Mouse (Mus musculus) gastrocnemius, postnatal 25 days (tissue): ENCODE data around the gene Cops7a. TPM values are rescaled to one million over a fixed set of nuclear protein-coding genes. Genes with fewer than 3 reads are reported as not detected.

ENCODE experiments used
- DNase-seq: peaks from one replicate; pipeline ENCODE4 v3.0.0; 2022
- total RNA-seq, 2 experiments: library from RNA; stranded (reverse); gene quantifications; 1 replicate in 1 of 2; 2 replicates in 1 of 2; pipeline ENCODE4 v1.2.3; 2021

Cops7a gene
- total RNA-seq, 2 experiments from 2014 or later: 96.2 to 99.0 TPM

DNA sequence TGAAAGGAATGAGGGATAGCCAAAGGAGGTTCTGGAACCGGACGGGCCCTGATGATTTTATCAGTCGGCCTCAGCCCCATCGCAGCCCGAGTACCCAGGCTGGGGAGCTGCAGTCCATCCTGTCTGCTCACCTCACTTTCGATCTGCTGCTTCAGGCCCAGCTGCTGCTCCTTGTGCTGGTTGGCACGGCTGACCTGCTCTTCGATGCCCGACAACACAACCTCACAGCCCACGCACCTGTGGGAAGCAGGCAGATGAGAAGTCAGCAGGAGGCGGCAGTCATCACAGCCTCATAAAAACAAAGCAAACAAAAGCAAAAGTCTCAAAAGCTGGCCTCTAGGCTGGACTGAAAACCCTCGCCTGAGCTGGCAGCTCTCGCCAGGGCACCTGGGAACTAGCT, 5.4 kb downstream of the Cops7a start:
- no peak for DNase-seq

DNA sequence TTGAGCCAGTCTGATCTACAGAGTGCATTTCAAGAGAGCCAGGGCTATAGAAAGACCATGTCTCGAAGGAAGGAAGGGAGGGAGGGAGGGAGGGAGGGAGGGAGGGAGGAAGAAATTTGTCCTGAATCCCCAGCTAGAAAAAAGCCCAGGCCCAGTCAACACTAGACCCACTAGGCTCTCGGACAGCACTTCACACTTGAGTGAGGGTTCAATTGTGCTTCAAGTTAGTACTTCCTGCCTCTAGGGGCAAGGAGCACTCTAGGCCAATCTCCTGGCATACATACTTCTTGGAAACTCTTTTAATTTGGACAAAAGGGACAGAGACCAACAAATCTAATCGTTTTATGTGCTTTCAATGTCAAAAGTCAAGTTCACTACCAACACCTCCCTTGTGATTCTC, 7.2 kb downstream of the Cops7a start:
- no peak for DNase-seq

DNA sequence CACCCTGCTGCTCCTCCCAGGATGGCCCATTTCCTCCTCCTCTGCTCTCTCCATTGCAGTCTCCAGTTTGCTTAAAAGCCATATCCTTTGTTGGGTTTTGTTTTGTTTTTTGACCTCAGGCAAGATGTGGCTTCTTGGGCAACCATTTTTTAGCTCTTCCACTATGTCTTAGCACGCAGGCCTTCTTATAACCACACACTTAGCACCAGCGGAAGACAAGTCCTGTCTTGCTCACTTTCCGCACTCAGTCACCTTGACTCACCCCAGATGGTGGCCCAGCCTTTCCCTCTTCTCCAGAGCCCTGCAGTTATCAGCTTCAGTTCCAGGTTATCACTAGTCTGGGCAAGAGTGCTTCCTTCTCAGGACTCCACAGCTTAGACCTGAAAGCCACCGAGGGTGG, 10.1 kb downstream of the Cops7a start:
- DNase-seq: no peak

DNA sequence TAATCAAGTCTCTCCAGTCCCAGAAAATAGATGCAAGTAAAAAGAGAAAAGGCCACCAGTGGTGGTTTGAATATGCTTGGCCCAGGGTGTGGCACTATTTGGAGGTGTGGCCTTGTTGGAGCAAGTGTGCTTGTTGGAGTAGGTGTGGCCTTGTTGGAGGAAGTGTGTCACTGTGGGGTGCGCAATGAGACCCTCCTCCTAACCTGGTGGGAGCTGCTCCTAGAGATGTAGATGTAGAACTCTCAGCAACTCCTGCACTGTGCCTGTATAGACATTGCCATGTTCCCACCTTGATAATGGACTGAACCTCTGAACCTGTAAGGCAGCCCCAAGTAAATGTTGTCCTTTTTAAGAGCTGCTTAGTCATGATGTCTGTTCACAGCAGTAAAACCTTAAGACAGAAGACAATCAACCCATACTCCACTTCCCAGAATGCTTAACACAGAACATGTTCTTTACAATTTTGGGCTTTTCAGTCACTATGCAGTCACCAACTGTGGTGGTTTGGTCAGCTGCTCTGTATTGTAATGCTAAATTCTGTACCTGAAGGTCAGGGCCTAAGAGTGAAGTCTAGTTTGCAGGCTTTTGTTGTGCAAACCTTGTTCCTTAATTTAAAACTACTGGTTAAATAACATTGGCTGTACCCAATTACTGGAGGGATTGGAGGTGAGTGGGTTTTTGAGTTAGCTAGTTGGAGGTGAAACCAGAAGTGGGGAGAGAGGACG, 11.2 kb downstream of the Cops7a start:
- DNase-seq: no peak

DNA sequence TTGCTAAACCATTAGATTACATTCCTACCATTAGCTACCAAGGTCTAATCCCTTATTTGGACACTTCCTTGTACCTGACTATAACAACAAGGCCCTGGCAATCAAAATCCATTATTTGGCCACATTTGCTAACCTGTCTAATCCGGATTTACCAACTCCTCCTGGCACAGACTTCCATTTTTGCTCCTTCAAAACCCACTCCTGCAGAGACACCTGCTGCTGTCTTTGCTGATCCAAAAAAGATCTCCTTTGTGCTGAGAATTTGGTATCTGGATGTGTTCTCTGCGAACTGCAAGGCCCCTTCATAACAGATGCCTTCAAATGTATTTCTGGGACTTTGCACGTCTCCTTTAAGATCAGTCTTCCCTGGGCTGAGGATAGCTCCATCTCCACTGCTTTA, 21.8 kb downstream of the Cops7a start:
- no peak for DNase-seq

DNA sequence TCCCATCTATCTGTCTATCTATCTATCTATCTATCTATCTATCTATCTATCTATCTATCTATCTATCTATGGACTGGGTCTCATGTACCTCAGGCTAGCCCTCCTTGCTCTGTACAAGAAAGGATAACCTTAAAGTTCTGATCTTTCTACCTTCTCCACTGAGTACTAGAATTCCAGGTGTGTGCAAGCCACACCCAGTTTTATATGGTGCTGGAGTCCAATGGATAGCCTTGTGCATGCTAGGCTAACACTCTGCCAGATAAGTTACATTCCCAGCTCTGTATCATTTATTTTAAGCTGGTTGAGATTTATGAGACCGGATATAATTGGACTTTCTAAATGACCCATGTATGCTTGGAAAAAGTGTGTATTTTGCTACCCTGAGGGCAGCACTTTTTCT, 23.7 kb downstream of the Cops7a start:
- DNase-seq: no peak

DNA sequence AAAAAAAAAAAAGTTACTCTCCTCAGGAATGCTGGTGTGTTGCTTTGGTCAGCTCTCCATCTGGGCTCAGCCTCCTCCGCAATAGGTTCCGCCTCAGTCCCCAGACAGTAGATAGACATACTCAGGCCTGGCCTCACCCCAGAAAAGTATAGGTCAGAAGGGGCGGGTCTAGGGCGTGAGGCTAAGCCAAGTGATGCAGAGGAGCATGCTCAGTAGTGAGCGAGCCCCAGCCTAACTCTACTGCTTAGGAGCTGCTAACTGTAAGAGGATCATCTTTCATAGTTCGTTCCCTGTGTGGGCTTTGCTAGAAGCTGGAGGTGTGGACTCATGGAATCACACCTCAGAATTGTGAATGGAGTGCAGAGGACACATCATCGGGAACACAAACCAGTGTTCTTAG, 26.8 kb downstream of the Cops7a start:
- no peak for DNase-seq

DNA sequence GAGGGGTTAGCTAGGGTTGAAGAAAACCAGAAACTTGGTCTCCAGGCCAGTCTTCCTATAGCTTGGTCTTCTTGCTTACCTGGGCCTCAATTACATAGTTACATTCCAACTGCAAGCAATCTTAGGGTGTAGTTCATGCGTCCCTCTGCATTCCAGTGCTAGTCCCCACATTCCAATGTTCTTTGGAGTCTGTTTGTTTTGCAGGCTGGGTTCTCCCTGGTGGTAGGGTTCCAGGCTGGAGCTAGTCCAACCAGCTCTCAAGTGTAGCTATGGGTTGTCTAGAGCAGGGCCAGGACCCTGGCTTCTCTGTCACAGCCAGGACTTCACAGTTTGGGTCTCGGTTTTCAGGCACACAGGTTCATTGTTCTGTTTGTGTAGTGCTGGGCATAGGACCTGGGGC, 27.8 kb downstream of the Cops7a start:
- no peak for DNase-seq

DNA sequence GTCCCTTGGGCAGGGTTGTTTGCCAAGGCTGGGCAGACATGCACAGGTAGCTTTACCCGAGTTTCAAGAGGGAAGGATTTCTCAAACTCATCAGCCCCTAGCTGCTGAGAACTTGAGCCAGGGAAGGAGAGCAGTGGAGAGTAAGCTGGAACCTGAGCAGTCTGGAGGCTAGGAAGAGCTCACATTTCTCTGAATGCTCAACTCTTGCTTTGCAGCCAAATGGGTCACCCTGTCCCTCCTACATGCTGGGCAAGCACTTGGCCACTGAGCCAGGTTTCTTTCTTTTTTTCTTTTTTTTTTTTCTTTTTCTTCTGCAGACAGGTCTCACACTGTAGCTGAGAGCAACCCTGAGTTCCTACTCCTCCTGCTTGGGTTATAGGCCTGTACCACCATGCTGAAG, 28.7 kb downstream of the Cops7a start:
- no peak for DNase-seq

DNA sequence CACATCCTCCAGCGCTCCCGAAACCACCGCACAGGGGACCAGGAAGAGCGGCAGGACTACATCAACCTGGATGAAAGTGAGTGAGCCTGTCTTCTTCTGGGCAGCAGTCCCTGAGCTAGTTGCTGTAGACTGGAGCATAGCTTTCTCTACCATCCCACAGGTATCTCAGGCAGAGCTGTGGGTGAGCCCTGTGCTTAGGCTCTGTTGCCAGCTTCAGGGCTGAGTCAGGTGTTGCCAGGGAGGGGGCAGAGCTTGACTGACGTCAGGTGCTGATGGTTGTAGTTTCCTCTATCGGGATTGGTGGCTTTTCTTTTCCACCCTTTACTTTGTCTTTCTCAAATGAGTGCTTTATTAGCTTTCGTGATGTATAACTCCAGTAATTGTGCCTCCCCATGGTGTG, 30.7 kb downstream of the Cops7a start:
- no peak for DNase-seq

DNA sequence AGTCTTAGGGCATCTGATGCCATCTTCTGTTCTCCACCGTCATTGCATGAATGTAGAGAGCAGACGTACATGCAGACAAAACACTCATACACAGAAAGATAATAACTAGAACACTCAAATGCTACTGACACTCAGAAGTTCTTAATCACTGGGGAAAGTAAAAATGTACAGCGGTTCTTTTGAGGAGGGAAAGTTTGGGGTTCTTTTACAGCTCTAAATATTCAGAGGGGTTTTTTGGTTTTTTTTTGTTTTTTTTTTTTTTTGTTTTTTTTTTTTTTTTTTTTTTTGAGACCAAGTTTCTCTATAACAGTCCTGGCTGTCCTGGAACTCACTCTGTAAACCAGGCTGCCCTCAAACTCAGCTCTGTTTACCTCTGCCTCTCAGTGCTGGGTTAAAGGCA, 32.2 kb downstream of the Cops7a start:
- DNase-seq: no peak

DNA sequence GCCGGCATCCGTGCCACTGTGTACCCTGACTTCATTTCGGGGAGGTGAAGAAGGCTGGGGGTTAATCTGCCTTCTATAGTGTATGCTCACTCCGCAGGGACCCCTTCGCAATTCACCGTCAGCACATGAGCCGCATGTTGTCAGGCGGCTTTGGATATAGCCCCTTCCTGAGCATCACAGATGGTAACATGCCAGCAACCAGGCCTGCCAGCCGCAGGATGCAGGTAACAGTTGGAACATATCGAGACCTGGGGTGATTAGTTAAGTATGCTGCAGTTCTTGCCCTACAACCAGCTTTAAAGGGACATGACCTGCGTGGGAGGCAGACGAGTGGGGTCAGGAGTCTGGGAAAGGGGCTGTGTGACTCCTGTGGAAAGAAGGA, 33.0 kb downstream of the Cops7a start:
- DNase-seq: no peak

DNA sequence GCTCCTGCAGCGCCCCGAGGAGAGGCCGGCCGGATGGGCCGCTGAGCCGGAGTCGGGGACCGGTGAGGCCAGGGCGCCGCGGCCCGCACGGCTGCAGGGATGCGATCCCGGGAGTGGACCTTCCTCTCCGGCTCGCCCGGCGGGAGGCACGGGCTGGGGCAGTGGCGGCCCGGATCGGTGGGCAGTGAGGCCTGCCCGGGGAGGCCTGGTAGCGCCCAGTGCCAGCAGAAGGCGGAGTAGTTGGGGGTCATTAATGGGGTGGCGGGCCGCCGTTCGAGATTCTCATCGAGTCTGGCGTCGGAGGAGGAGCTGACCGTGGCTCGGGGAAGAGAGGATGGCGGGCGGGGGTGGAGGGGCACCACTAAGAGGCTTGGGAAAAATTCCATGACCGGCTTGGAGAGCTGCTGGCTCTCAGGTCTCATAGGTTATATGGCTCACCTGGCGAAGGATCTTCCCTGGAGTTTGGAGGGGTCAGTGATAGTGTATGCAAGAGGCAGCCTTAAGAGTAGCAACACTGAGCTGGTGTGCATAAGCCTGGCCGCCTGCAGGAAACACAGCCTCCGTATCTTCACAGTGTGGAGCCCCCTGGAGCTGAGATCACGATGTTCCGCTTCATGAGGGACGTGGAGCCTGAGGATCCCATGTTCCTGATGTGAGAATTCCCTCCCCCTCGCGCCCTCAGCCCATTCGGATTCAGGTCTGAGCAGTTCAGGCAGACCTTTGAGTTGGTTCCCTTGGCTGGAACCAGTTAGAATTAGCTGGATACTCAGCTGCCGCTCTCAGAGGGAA, 33.6 kb downstream of the Cops7a start:
- DNase-seq: no peak

DNA sequence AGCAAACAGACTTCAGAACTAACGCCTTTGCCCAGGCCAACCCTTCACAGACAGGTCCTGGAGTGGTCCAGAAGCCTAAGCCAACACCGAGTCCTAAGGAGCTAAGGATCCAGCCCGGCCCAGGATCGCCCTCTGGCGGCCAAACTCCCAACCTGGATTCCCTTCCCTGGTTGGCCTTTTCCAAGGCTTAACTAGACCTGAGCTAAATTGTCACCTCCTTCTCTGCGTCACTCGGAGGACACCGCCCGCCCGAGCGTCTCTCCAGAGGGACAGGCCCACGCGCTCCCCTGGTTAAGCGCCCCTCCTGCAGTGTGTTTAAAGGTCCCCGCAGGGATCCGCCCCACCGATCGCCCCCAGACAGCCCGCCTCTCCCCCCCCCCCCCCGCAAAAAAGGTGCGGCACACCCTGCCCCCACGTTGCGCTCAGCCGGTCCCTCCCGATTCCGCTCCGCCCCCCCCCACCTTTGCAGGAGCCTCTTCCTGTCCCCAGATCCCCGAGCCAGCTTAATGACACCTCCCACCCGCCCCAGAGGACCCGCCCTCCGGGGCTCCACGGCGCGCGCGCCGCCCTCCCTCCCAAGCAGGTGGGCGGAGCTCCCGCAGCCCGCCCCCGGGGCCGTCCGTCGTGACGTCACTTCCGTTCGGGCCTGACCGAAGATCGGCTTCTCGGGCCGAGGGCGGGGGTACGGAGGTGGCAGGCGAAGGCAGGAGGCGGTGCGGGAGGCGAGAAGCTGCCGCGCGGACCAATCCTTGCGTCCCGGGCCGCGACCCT, 34.4 kb downstream of the Cops7a start, which contains the start of gene Mlf2:
Gene Mlf2, plus strand, starts transcription at position 633 of the 771 bp plus-strand sequence.
- DNase-seq: peak; percentile 99

DNA sequence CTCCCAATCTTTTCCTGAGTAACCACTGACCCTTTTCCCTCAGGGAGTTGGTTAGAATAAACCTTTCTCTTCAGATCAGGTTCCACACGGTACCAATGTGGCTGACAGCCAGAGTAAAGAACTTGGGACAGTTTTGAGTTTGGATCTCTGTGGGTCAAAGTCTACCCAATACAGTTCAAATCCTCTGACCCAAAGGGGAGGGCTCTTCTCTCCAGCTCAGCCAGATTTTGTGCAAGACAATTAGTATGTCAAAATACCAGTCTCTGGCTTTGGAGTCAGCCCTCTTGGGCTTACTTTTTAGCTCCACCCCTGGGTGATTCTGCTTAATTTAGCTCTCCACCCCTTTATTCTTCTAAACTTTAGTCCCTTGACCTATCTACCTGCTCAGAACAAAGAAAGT, 35.1 kb downstream of the Cops7a start:
- no peak for DNase-seq

DNA sequence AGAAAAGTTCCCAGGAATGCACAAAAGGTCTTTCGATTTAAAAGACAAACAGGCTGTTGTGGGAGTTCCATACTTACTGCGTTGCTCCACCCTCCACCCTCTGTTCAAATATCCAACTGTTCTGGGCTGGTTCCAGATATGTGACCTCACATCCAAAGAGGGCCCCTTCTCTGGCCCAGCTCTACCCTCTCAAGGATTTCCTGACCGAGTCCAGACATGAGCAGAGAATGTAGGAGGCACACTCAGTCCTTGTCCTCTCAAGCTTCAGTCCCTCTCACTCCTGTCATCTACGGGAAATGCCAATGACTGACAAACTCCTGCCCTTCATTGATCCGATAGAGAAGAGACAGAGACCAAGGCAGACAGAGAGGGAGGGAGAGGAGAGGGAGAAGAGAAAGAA, 39.4 kb downstream of the Cops7a start:
- no peak for DNase-seq

DNA sequence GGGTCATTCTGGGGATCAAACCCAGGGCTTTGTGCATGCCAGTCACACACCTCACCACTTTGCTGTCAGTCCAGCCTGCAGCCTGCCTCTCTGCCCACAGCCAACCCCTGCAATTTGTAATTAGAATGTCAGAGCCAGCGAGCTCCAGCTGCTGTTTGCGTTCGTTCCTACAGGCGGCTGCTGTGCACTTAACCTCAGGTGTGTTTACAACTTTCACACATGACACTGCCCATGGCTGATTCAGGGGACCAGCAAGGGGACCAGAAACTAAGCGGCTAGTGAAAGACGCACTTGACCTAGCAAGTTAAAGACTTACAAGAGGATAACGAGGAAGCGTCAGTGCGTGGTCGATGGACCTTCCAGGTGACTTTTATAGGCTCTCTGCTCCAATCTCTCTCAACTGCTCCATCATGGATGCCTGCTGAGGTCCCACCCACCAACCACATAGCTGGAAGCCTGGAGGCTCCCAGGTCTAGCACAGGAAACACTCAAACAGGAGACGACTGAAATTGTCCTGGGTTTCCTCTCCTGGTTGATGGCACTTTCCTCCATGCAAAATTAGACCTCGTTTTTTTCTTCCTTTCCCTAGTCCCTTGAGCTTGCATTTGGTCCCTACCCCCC, 40.1 kb downstream of the Cops7a start:
- no peak for DNase-seq

DNA sequence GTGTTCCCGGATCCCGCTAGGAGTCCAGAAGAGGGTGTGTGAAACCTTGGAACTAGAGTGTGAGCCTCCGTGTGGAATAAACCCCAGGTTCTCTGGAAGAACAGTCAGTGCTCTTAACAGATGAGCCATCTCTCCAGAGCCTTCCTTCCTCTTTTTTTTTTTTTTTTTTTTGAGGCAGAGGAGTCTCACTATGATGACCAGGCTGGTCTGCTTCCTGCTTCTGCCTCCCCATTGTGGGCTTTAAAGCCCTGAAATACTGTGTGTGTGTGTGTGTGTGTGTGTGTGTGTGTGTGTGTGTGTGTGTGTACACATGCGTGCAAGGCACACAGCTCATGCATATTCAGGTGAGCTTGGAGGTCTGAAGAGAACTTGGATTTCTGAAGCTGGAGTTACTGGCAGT, 43.8 kb downstream of the Cops7a start:
- no peak for DNase-seq

DNA sequence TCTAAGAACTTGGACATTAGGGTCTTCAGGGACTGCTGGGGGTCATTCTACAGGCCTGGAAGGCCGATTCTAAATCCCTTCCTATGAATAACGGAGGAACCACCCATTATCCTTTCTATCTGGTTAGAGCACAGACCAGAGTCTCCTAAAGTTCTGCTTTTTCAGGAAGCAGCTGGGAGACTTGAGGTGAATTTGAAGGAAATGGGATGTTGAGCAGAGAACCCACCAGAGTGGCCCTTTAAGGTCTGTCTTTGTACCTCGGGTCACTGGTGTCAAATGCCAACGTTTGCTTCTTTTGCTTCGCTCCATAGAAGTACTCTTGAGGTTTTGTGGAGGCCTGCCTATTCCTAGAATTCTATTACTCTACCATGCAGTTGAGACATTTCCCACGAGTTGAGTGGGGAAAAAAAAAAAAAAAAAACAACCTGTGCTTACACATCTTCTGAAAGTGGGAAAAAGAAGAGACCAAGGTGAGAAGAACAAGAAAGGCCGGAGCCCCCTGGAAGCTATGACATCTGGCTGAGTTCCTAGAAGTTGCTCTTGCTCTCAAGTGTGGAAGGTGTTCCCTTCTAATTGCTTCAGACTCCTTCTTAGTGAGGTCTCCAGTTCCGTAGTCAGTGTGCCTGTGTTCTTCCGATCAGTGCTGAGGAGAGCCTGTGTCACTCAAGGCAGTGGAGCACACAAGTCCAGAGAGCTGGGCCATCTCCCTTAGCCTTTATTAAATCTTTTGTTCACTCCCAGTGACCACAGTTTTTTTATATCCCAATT, 44.8 kb downstream of the Cops7a start:
- no peak for DNase-seq

DNA sequence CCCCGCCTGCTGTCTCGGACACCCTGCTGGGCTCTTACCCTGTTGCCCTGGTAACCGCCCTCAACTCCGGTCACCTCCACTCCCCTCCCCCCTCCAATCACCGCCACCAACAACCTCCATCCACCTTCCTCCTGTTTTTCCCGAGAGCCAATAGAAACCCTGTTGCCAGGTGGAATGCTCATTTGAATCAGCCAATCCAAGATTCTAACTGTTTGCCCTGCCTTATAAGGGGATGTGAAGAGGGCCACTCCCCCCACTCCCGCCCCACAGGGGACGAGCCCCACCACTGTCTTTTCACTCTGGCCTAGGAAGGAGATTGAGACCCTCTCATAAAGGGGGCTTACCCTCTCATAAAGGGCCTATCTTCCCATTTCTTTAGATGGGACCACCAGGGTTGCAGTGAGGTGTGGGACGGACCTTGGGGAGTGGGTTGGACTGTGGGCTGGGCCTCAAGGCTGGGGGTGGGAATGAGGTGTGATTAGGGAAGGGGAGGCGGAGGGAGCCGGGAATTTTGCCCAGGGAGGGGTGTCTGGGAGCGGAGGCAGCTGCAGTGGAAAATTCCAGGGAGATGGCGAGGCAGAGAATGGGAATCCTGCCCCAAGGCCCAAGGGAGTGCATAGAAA, 45.5 kb downstream of the Cops7a start, which contains the start of gene Ptms:
Gene Ptms, minus strand, starts transcription at position 409 of the 623 bp plus-strand sequence.
- DNase-seq: peak; percentile 95
